Mouse (Mus musculus) G1E (cell line): ENCODE results near the gene Zc3h12c. TPM values are rescaled to one million over a fixed set of nuclear protein-coding genes. Genes with fewer than 3 reads are reported as not detected.
"Not testable (repeated sequence)": the region's sequence is repeated elsewhere in the genome, so short reads cannot be mapped to it uniquely, and the experiment has no call there.

ENCODE experiments used
- ATAC-seq: 2 replicates; pipeline ENCODE4 v1.8.0; 2016; ENCODE audit warnings: mild to moderate bottlenecking; ENCODE audit not compliant: insufficient number of reproducible peaks, poor library complexity, low FRiP score, severe bottlenecking; ENCODE audit errors: extremely low read depth
- DNase-seq: peaks from one replicate; pipeline ENCODE4 v3.0.0; 2012; ENCODE audit warnings: low spot score
- H3K27me3 ChIP-seq: 2 replicates; pipeline ENCODE4 v1.6.1; 2012; ENCODE audit warnings: mild to moderate bottlenecking, low read length, inconsistent platforms; ENCODE audit not compliant: insufficient read depth
- H3K36me3 ChIP-seq: replicated peaks from 2 replicates; pipeline ENCODE3; 2012; ENCODE audit warnings: mild to moderate bottlenecking, inconsistent platforms
- H3K4me1 ChIP-seq: 2 replicates; pipeline ENCODE4 v1.6.1; 2012; ENCODE audit warnings: low read depth, low read length, inconsistent platforms, mixed read lengths; ENCODE audit not compliant: insufficient read depth
- H3K4me3 ChIP-seq: 2 replicates; pipeline ENCODE4 v1.5.1; 2012; ENCODE audit warnings: low read depth, mild to moderate bottlenecking, inconsistent platforms, low read length, moderate library complexity, mixed read lengths
- H3K9me3 ChIP-seq: replicated peaks from 2 replicates; pipeline ENCODE4 v1.6.1; 2012; ENCODE audit warnings: inconsistent platforms
- CTCF ChIP-seq: IDR thresholded peaks from 2 replicates; pipeline ENCODE4 v1.5.1; 2012; ENCODE audit warnings: low read depth, low read length, inconsistent platforms, mixed read lengths
- GATA1 ChIP-seq: IDR thresholded peaks from 2 replicates; pipeline ENCODE4 v1.6.1; 2012; ENCODE audit warnings: borderline replicate concordance, low read length, inconsistent platforms, mixed read lengths
- GATA2 ChIP-seq: IDR thresholded peaks from 2 replicates; pipeline ENCODE4 v1.6.1; 2012; ENCODE audit warnings: low read depth, low read length, inconsistent platforms, borderline replicate concordance
- POLR2AphosphoS5 ChIP-seq: IDR thresholded peaks from 2 replicates; pipeline ENCODE4 v1.6.1; 2012; ENCODE audit warnings: low read depth, low read length, inconsistent platforms; ENCODE audit not compliant: insufficient replicate concordance
- TAL1 ChIP-seq: conservative IDR thresholded peaks from 2 replicates; pipeline ENCODE4 v1.6.1; 2012; ENCODE audit warnings: low read depth, low read length, inconsistent platforms, mixed read lengths
- polyA plus RNA-seq: library from polyadenylated mRNA; stranded (reverse); fragments of >175 nt; gene quantifications from 2 replicates; pipeline ENCODE4 v1.2.3, GENCODE M21; 2012
- total RNA-seq, 2 experiments: library from RNA; stranded (forward) in 1 of 2; stranded (reverse) in 1 of 2; fragments of 200-1000 nt in 1 of 2; fragments of >200 nt in 1 of 2; fragmentation: Nextera tagmentation in 1 of 2; gene quantifications; 2 replicates each; pipeline ENCODE4 v1.2.3; 2014 to 2017

Zc3h12c gene
- total and polyA plus RNA-seq, 3 experiments, result 0.63 to 22.7 (median 17.5) TPM

DNA sequence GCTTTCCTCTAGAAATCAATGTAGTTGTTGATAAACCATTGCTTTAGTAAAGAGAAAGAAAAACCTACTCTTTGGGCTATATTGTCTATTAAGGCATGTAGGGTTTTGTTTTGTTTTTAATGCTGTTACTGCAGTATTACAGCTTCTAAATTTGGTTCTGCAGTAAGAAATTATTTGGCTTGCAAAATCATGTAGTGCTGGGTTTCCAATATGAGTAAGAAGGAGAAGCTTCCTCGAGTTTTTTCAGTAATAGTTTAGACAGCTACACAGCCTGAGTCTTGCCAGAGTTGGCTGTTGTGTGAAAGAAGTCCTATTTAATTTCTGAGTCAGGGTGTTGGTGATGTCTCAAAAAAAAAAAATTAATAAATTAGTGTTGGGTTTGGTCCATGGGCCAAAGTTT lies 90.7 kb downstream of the Zc3h12c start:
- ATAC-seq, result no peak
- no peak for TF ChIP-seq POLR2AphosphoS5
- TF ChIP-seq GATA2, result no peak
- TF ChIP-seq TAL1, result no peak
- TF ChIP-seq GATA1, result no peak
- no peak for TF ChIP-seq CTCF
- H3K36me3 ChIP-seq, result peaks cover 83% of the 10 kb centered on the region

DNA sequence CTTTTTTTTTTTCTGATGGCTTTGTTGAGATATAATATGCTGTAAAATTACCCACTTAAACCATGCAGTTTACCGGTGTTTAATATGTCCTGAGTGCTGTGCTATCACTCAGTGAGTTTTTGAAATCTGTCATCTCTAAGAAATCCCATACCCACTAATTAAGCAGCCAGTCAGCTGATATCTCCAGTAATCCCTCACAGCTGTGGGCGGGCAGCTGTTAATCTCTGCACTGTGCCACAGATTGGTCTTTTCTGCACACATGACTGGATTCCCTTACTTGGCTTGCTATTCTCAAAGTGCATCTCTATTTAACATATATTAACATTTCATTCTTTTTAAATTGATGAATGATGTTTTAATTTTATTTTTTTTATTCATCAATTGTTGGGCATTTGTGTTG lies 92.3 kb downstream of the Zc3h12c start:
- ATAC-seq (no peak), DNase-seq (no peak)
- H3K4me1 ChIP-seq, result peaks cover 6% of the 10 kb centered on the region; the same call in 1 of the 2 replicates
- no peak overlapping the region for H3K4me3 ChIP-seq
- H3K9me3 ChIP-seq, result no peaks in the 10 kb centered on the region
- peaks cover 80% of the 10 kb centered on the region for H3K36me3 ChIP-seq
- H3K27me3 ChIP-seq, result no peaks in the 10 kb centered on the region
- TF ChIP-seq GATA1, result no peak
- TF ChIP-seq GATA2, result no peak
- no peak for TF ChIP-seq POLR2AphosphoS5
- TF ChIP-seq CTCF, result no peak
- no peak for TF ChIP-seq TAL1

More for the DNA sequence above, 90.7 kb downstream of the Zc3h12c start:
- Histone ChIP-seq H3K9me3 (no peaks in the 10 kb centered on the region), H3K4me3 (no peak overlapping the region), H3K4me1 (peaks cover 6% of the 10 kb centered on the region; the same call in 1 of the 2 replicates), H3K27me3 (no peaks in the 10 kb centered on the region)
- no peak for DNase-seq

DNA sequence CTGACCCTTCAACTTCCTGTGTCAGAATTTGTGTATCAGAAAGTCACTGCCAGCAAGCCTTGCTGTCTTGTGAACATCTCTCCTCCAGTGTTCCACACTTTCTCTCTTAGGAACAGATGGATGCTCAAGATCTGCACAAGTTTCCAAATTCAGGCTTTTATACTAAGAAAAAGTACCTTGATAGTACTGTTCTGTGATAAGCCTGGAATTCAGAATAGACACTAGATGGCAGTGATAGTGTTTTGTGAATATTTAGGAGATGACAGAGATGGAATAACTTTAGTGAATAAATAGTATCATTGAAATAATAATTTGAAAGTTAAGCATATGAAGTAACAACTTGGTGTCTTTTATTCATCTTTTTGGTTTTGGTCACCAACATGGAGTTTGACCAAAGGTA lies 96.2 kb downstream of the Zc3h12c start:
- H3K36me3 ChIP-seq, result peaks cover 80% of the 10 kb centered on the region
- ATAC-seq, result no peak

DNA sequence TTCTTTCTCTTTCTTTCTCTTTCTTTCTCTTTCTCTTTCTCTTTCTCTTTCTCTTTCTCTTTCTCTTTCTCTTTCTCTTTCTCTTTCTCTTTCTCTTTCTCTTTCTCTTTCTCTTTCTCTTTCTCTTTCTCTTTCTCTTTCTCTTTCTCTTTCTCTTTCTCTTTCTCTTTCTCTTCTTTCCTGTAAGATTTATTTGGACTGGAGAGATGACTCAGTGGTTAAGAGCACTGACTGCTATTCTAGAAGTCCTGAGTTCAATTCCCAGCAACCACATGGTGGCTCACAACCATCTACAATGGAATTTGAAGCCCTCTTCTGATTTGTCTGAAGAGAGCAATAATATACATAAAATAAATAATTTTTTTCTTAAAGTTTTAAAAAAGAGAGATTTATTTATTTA lies 97.0 kb downstream of the Zc3h12c start:
- H3K9me3 ChIP-seq, DNase-seq, ATAC-seq, H3K27me3 ChIP-seq, H3K4me1 ChIP-seq, H3K4me3 ChIP-seq: not testable (repeated sequence)
- H3K36me3 ChIP-seq, result peaks cover 79% of the 10 kb centered on the region

More for the DNA sequence above, 96.2 kb downstream of the Zc3h12c start:
- H3K27me3 ChIP-seq, result no peaks in the 10 kb centered on the region
- no peak overlapping the region for H3K4me3 ChIP-seq
- TF ChIP-seq CTCF (no peak), TAL1 (no peak), GATA1 (no peak), GATA2 (no peak), POLR2AphosphoS5 (no peak)
- DNase-seq, result no peak
- H3K9me3 ChIP-seq, result no peaks in the 10 kb centered on the region
- H3K4me1 ChIP-seq, result peaks cover 6% of the 10 kb centered on the region; the same call in 1 of the 2 replicates

DNA sequence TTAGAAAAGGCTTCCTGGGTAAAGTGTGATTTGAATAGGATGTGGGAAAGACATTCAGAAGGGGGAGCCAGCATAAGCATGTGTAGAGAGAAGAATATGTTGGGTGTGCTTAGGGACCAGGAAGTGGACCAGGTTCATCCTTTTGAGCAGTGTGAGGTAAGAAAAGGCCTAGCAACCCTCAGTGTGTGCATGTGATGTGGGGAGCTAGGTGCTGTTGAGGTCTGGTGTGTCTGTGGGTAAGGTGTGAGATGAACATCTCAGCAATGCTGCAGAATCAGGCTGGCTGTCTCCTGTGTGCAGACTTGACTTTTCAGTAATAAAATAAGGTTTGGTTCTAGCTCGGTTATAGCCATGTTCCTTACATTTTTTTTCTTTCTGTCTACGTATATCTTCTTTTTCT lies 98.3 kb downstream of the Zc3h12c start:
- Histone ChIP-seq H3K36me3 (peaks cover 81% of the 10 kb centered on the region), H3K4me3 (no peak overlapping the region), H3K9me3 (no peaks in the 10 kb centered on the region), H3K27me3 (no peaks in the 10 kb centered on the region), H3K4me1 (peaks cover 6% of the 10 kb centered on the region; the same call in 1 of the 2 replicates)
- ATAC-seq (no peak), DNase-seq (no peak)
- TF ChIP-seq GATA1, result no peak
- TF ChIP-seq POLR2AphosphoS5, result no peak
- TF ChIP-seq TAL1, result no peak
- no peak for TF ChIP-seq GATA2
- TF ChIP-seq CTCF, result no peak

Other genes starting within 250 kb of the Zc3h12c start
- gene Fdx1, start 205.0 kb downstream of the Zc3h12c start, total RNA-seq (2014; fragmentation: Nextera tagmentation), result 10.0 and 12.0 TPM in 2 replicates
- gene Fdx1, start 205.0 kb downstream of the Zc3h12c start, total RNA-seq (2017), result 21.4 and 37.9 TPM in 2 replicates
- gene Fdx1, start 205.0 kb downstream of the Zc3h12c start, polyA plus RNA-seq, result 43.9 and 60.9 TPM in 2 replicates
- gene Rdx, start 121.4 kb downstream of the Zc3h12c start, total RNA-seq (2014; fragmentation: Nextera tagmentation), result 206 and 213 TPM in 2 replicates
- 237 and 248 TPM in 2 replicates for gene Rdx, start 121.4 kb downstream of the Zc3h12c start, total RNA-seq (2017)
- 56.4 and 104 TPM in 2 replicates for gene Rdx, start 121.4 kb downstream of the Zc3h12c start, polyA plus RNA-seq